ENCODE assay signal across 31 mouse cellular contexts in genomic region chr16:42592321-42592720, GRCm38 (mm10).
DNase-seq lines count a peak whose midpoint lies in the region; ATAC-seq and TF ChIP-seq lines count a peak whose summit lies in the region.
"Had no signal": no experiment of that assay in that cellular context is flagged by ENCODE, and none has a peak within 500 bp of the region (broad histone marks: within the 10 kb centered on the region; RNA-seq: fewer than 3 reads in every experiment).

No protein-coding gene starts in this region.

- H3K27ac ChIP-seq in lung, postnatal 0 days (ENCODE audit: low read length) = no peak overlapping the region
- H3K27ac ChIP-seq in liver, postnatal 0 days (ENCODE audit: low read depth) = no peak overlapping the region
- H3K27ac ChIP-seq in cerebellum, adult 2 months (ENCODE audit: insufficient read depth, low read length) = no peak overlapping the region
- H3K27ac ChIP-seq: embryonic facial prominence, embryonic 12.5 days; gastrocnemius, adult 2 months; heart, adult 2 months; heart, embryonic 13.5 days; hindbrain, embryonic 15.5 days; kidney, embryonic 15.5 days; liver, embryonic 15.5 days; stomach, postnatal 0 days had no signal

- H3K4me2 ChIP-seq in lung, postnatal 0 days (replicated peaks; ENCODE audit: low read depth, low read length) = no peak overlapping the region
- H3K4me2 ChIP-seq in liver, postnatal 0 days (ENCODE audit: low read depth, low read length) = no peak overlapping the region
- H3K4me2 ChIP-seq: embryonic facial prominence, embryonic 12.5 days; heart, embryonic 13.5 days; hindbrain, embryonic 15.5 days; kidney, embryonic 15.5 days; liver, embryonic 15.5 days had no signal

- TF ChIP-seq EP300 in lung, postnatal 0 days (IDR thresholded peaks at IDR 0.05) = no peak
- no peak for TF ChIP-seq EP300 in liver, postnatal 0 days (IDR thresholded peaks at IDR 0.05; ENCODE audit: low read depth)

- no peak overlapping the region for H3K4me3 ChIP-seq in lung, postnatal 0 days (ENCODE audit: low read depth, low read length)
- no peak overlapping the region for H3K4me3 ChIP-seq in C2C12 (ENCODE audit: insufficient read depth, poor library complexity, severe bottlenecking)
- H3K4me3 ChIP-seq in liver, postnatal 0 days (ENCODE audit: low read depth, low read length) = no peak overlapping the region
- no peak overlapping the region for H3K4me3 ChIP-seq in cerebellum, adult 2 months (replicated peaks; ENCODE audit: insufficient read depth, low read depth, low read length)
- H3K4me3 ChIP-seq: embryonic facial prominence, embryonic 12.5 days; gastrocnemius, adult 2 months; heart, adult 2 months; heart, embryonic 13.5 days; hindbrain, embryonic 15.5 days; kidney, embryonic 15.5 days; liver, embryonic 15.5 days had no signal

- no peaks in the 10 kb centered on the region for H3K27me3 ChIP-seq in lung, postnatal 0 days (replicated peaks; ENCODE audit: insufficient read depth, low read length)
- no peaks in the 10 kb centered on the region for H3K27me3 ChIP-seq in C2C12 (ENCODE audit: control insufficient read depth, insufficient read depth, insufficient read length)
- no peaks in the 10 kb centered on the region for H3K27me3 ChIP-seq in liver, postnatal 0 days (ENCODE audit: insufficient read depth, low read length)
- H3K27me3 ChIP-seq in cerebellum, adult 2 months (ENCODE audit: control insufficient read depth, insufficient read depth, low read length) = no peaks in the 10 kb centered on the region
- H3K27me3 ChIP-seq: embryonic facial prominence, embryonic 12.5 days; heart, embryonic 13.5 days; hindbrain, embryonic 15.5 days; kidney, embryonic 15.5 days; liver, embryonic 15.5 days had no signal

- no peak for TF ChIP-seq CTCF in lung, postnatal 0 days (IDR thresholded peaks at IDR 0.05)
- TF ChIP-seq CTCF in C2C12 (IDR thresholded peaks at IDR 0.05; ENCODE audit: control insufficient read depth, insufficient read depth, insufficient read length) = no peak
- no peak for TF ChIP-seq CTCF in liver, postnatal 0 days (IDR thresholded peaks at IDR 0.05; ENCODE audit: low read depth)
- no peak for TF ChIP-seq CTCF in cerebellum, adult 2 months (IDR thresholded peaks at IDR 0.05; ENCODE audit: borderline replicate concordance, insufficient read depth, low read depth, low read length)

- H3K79me3 ChIP-seq in C2C12 (ENCODE audit: low read depth) = no peaks in the 10 kb centered on the region

- H3K36me3 ChIP-seq in lung, postnatal 0 days (ENCODE audit: insufficient read depth, low read length) = no peaks in the 10 kb centered on the region
- H3K36me3 ChIP-seq in C2C12 (ENCODE audit: control insufficient read depth, insufficient read depth) = no peaks in the 10 kb centered on the region
- no peaks in the 10 kb centered on the region for H3K36me3 ChIP-seq in liver, postnatal 0 days (replicated peaks; ENCODE audit: insufficient read depth, low read length)
- H3K36me3 ChIP-seq: embryonic facial prominence, embryonic 12.5 days; heart, embryonic 13.5 days; hindbrain, embryonic 15.5 days; kidney, embryonic 15.5 days; liver, embryonic 15.5 days had no signal

- no peak overlapping the region for H3K9ac ChIP-seq in lung, postnatal 0 days (replicated peaks; ENCODE audit: low read depth)
- no peak overlapping the region for H3K9ac ChIP-seq in liver, postnatal 0 days (replicated peaks)
- H3K9ac ChIP-seq: embryonic facial prominence, embryonic 12.5 days; heart, embryonic 13.5 days; hindbrain, embryonic 15.5 days; kidney, embryonic 15.5 days; liver, embryonic 15.5 days had no signal

- 42% methylated on average over 3 of the region's 3 CpGs for WGBS in lung, postnatal 0 days
- 41% methylated on average over 3 of the region's 3 CpGs for WGBS in liver, postnatal 0 days (ENCODE audit: insufficient replicate concordance)
- WGBS in cerebellum, adult 2 months = 72% methylated on average over 3 of the region's 3 CpGs

- peak; percentile 89 for ATAC-seq in lung, postnatal 0 days
- ATAC-seq in liver, postnatal 0 days = no peak
- ATAC-seq: activated CD4-positive, CD25-positive, alpha-beta regulatory T cell, adult 4 months; CD4-positive, CD25-positive, alpha-beta regulatory T cell, adult 4 months; forebrain, embryonic 14.5 days had no signal

- no peaks in the 10 kb centered on the region for H3K79me2 ChIP-seq in C2C12 (ENCODE audit: control insufficient read depth, insufficient read depth)

- peaks cover 4% of the 10 kb centered on the region; the same call in 1 of the 2 replicates for H3K4me1 ChIP-seq in lung, postnatal 0 days (ENCODE audit: insufficient read depth, low read depth, low read length)
- H3K4me1 ChIP-seq in liver, postnatal 0 days (ENCODE audit: insufficient read depth) = no peaks in the 10 kb centered on the region
- no peaks in the 10 kb centered on the region for H3K4me1 ChIP-seq in cerebellum, adult 2 months (ENCODE audit: control insufficient read depth, insufficient read depth, low read length)
- H3K4me1 ChIP-seq: embryonic facial prominence, embryonic 12.5 days; heart, embryonic 13.5 days; hindbrain, embryonic 15.5 days; kidney, embryonic 15.5 days; liver, embryonic 15.5 days had no signal

- H3ac ChIP-seq in C2C12 (ENCODE audit: control insufficient read depth, insufficient read length, low read depth) = no peak overlapping the region

- no peaks in the 10 kb centered on the region for H3K9me3 ChIP-seq in lung, postnatal 0 days (ENCODE audit: low read length)
- H3K9me3 ChIP-seq in liver, postnatal 0 days (ENCODE audit: low read length) = no peaks in the 10 kb centered on the region
- H3K9me3 ChIP-seq: embryonic facial prominence, embryonic 12.5 days; heart, embryonic 13.5 days; hindbrain, embryonic 15.5 days; kidney, embryonic 15.5 days; liver, embryonic 15.5 days had no signal

- peak; percentile 53 for DNase-seq in lung, postnatal 0 days (ENCODE audit: low spot score)
- no peak for DNase-seq in lung, postnatal 14 days
- peak; percentile 18 for DNase-seq in brain, adult 2 months (ENCODE audit: low read depth, low spot score)
- DNase-seq in liver, postnatal 0 days = no peak
- no peak for DNase-seq in cerebellum, adult 2 months
- DNase-seq in right cerebral cortex, adult 2 months (ENCODE audit: low spot score in 2 of 2) = no peak
- DNase-seq: adrenal gland, postnatal 10 days; cerebellum, adult 11 months; cerebellum, adult 9-11 months; embryo, embryonic 11 days; gastrocnemius, adult 2 months; gastrocnemius, postnatal 36 days; heart, adult 2 months; heart, postnatal 10 days; kidney, adult 18-20 months; kidney, postnatal 36 days; midbrain, embryonic 14.5 days; right cerebral cortex, adult 18-20 months; right cerebral cortex, postnatal 4 days; thymus, adult 18-20 months; thymus, postnatal 25 days had no signal

- TF ChIP-seq POLR2A in cerebellum, adult 2 months (IDR thresholded peaks at IDR 0.05; ENCODE audit: borderline replicate concordance, insufficient read depth, low read length) = no peak

TF ChIP-seq in C2C12, 6 proteins besides CTCF, POLR2A, EP300 and RAD21:
- TF ChIP-seq MAX (IDR thresholded peaks at IDR 0.05) (no peak), CEBPB (IDR thresholded peaks at IDR 0.05; ENCODE audit: low read depth) (peak; percentile 54), USF1 (IDR thresholded peaks at IDR 0.05; ENCODE audit: low read depth) (no peak), FOSL1 (IDR thresholded peaks at IDR 0.05; ENCODE audit: insufficient read depth, low read length, poor library complexity, severe bottlenecking) (no peak)

Comparison
In these comparisons a context has a peak if more than half of its experiments do, and no peak if none do; other contexts are left out.
1. DNase-seq: peak in lung, postnatal 0 days (single experiment) and brain, adult 2 months (single experiment); none in lung, postnatal 14 days (single experiment), liver, postnatal 0 days (single experiment), cerebellum, adult 2 months (0 of 2) and right cerebral cortex, adult 2 months (0 of 2).